Mouse (Mus musculus): ENCODE measurements around the gene Cdan1.
"Not testable (repeated sequence)": the region's sequence is repeated elsewhere in the genome, so short reads cannot be mapped to it uniquely, and the experiment has no call there.

The Cdan1 gene

GRCm38 (mm10) chr2:120731877-120732530 lies 117.9 kb downstream of the Cdan1 start:
- DNase-seq: no peak

DNA sequence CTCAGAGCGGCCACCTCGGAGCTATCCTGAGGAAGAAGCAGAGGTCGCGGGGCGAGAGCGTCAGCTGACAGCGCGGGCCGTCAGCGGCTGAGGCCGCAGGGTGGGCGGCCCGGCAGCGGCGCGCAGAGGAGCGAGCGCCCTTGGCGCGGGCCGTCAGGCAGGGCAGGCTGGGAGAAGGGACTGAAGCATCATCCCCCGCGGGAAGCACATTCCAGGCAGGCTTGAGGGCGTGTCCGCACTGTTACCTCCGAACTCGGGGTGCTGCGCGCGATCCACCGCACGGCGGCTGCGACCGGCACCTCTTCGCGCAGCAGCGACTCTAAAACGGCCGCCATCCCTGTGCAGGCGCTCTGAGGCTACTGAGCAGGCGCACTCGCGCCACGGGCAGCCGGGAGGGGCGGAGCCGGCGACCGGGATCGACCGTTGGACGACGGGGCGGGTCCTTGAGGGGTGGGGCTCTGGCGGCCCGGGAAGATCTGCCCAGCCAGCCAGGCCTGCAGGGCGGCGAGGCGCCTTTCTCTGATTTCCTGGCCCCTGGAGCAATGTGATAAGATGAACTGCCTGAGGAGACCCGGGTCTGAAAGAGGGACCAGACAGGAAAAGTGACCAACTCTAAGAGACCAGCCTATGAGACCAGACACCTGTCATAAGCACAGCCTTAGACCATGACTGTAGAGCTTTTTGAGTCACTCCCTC lies 118.6 kb downstream of the Cdan1 start:
- peak; percentile 95 to 98 for DNase-seq

- DNase-seq: peak in 1 of 2 experiments; percentile 8
These were observed 119.2 kb downstream of the Cdan1 start for GRCm38 (mm10) chr2:120730639-120731166.

- DNase-seq: peak in 1 of 2 experiments; percentile 16
These were observed 119.9 kb downstream of the Cdan1 start for GRCm38 (mm10) chr2:120729775-120730585.

DNA sequence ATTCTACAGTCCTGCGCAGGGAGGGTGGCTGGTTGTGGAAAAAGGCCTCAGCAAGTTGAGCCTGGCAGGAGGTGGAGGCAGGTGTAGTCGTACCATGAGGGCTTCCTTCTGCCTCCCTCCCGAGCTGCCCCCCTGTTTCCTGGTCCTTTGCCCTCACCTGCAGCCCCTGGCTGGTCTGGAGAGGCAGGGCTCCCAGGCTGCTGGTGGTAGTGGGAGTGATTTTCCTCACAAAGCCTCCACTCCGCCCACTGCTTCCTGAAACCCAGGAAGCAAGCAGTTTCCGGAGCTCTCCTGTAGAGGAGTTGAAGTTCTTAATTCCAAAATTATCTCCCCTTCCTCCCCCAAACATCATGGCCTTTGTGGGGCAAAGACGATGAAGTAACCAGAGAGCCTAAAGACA lies 125.8 kb downstream of the Cdan1 start:
- peak in 1 of 2 experiments; percentile 16 for DNase-seq

GRCm38 (mm10) chr2:120723621-120724020 lies 126.3 kb downstream of the Cdan1 start:
- DNase-seq: peak; percentile 11 to 21

GRCm38 (mm10) chr2:120722491-120722890 lies 127.4 kb downstream of the Cdan1 start:
- no peak for DNase-seq

- no peak for DNase-seq
These were observed 128.0 kb downstream of the Cdan1 start for GRCm38 (mm10) chr2:120721911-120722310.

DNA sequence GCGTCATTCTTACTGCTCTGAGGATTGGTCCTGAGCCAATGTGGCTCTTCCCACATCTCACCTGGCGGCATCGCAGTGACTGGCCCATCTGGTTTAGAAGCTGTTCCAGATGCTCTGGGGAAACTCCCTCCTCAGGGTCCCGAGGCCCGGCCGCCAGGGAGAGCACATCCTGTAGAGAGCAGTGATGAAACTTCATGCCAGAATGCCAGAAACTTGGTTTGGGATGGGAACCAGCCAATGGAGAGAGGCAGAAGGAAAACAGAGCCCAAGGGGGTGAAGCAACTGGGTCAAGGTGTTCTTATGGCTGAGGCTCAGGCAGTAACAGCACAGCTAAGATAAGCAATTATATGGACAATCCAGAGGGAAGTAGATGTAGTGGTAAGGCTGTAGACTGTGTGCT lies 129.1 kb downstream of the Cdan1 start:
- DNase-seq: no peak

- DNase-seq: no peak
These were observed 131.4 kb downstream of the Cdan1 start for GRCm38 (mm10) chr2:120718496-120718895.

DNA sequence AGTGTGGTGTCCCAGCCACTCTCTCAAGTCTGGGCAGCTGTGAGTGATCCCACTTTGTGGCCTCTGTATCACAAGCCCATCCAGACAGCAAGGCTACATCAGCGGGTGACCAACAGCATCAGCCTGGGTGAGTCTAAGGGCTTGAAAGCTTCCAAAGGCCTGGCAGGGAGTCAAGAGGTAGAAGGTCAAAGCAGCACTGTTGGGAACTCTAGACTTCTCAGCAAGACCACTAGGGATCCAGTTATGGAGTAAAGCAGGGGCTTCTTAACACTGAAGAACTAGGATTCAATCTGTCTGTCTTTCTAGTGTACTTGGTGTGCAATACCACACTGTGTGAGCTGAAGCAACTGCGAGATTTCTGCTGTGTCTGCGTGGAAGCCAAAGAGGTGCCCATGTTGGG lies 136.5 kb downstream of the Cdan1 start:
- DNase-seq: peak in 1 of 2 experiments; percentile 18

DNA sequence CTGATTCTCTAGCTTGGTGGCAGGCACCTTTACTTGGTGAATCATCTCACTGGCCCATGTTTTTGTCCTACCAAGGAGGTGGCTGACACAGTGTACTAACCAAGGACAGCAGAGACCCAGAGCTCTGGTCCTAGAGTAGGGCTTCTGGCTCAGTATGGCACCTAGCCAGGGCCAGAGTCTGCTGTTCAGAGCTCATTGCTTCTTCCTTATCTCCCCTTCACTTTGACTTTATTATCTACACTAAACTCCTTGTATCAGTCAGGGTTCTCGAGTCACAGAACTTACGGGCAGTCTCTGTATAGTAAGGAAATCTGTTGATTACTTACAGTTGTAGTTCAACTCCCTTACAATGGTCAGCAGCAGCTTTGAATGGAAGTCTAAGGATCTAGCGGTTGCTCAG lies 139.0 kb downstream of the Cdan1 start:
- DNase-seq: no peak

DNA sequence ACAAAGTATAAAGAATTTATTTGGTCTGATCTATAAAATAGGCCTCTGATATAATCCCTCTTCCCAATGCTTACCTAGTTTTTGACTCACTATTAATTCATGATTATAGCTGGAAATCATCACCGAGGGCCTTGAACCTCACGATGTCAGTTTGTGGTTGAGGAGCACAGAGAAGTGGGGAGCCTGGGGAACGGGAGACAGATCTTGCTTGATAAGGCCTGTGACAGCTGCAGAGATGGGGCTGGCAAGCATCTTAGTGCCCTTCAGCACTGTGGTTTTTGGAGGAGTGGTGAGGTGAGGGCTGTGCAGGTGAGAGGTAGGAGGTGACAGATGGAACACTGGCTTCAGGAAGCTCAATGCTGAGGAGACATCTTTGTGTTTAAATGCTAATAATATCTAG lies 139.8 kb downstream of the Cdan1 start:
- DNase-seq: no peak

DNA sequence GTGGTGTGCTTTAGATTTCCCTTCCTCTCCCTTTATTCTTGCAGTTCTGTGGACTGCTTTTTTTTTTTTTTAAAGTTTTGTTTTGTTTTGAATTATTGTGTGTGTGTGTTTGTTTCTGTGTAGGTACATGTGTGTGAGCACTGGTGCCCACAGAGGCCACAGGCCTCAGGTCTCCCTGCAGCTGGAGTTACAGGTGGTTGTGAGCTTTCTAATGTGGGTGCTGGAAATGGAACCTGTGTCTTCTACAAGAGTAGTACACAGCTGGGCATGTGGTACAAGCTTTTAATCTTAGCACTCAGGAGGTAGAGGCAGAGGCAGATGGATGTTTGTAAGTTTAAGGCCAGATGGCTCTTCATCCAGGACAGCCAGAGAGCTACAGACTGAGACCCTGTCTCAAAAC lies 142.9 kb downstream of the Cdan1 start:
- no peak for DNase-seq

- DNase-seq: no peak
These were observed 147.3 kb downstream of the Cdan1 start for GRCm38 (mm10) chr2:120702675-120703074.

GRCm38 (mm10) chr2:120700379-120700885 lies 149.5 kb downstream of the Cdan1 start:
- DNase-seq: no peak

DNA sequence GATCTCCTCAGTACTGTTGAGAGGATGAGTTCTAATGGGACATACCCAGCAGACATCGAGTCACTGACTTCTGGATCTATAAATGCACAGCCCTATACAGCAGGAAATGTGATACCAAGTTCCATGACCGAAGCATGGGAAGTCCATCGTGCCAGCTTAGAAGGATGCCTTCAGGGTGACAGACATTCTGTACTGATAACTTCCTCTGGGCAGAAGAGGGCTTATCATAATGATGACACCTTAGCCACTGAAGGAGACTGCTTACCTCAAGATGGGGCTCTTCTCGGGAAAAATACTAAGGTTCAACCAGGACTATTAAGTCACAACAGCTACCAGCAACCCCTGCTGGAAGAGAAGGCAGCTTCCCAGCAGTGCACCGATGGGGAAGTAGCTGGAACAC lies 152.2 kb downstream of the Cdan1 start:
- DNase-seq: no peak

GRCm38 (mm10) chr2:120681151-120681550 lies 168.8 kb downstream of the Cdan1 start:
- DNase-seq: not testable (repeated sequence)

- no peak for DNase-seq
These were observed 179.7 kb downstream of the Cdan1 start for GRCm38 (mm10) chr2:120670253-120670652.

DNA sequence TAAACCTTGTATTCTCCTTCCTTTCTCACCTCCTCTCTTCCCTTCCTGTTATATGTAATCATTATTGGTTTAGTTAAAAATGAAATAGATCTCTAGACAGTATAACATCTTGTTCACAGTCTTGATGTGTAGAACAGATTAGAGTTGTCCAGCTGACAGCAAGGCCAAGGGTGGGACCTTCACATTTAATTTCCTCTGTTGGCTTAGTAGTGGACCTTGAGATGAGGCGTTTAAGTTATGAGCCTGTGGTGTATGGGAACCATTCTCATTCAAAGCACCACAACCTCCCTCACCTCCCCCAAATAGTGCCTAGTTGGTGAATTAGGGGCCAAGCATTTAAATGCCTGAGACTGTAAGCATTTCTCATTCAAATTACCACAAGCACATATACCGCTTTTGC lies 182.5 kb downstream of the Cdan1 start:
- DNase-seq: no peak
